Mouse (Mus musculus) embryonic facial prominence, embryonic 11.5 days (tissue): ENCODE data around the gene Srd5a1. TPM values are rescaled to one million over a fixed set of nuclear protein-coding genes. Genes with fewer than 3 reads are reported as not detected.
A peak's percentile ranks its signal among the peaks of the same experiment; 100 is the strongest.

Experiments
- ATAC-seq: fragments of 200-750 bp; cut with Nextera tagmentation; replicated peaks from 2 replicates; pipeline ENCODE4 v1.8.0; 2017; ENCODE audit warnings: low read depth; ENCODE audit not compliant: insufficient number of reproducible peaks, low FRiP score, low TSS enrichment
- DNase-seq: peaks from one replicate; pipeline ENCODE4 v3.0.0-alpha.2; 2015; ENCODE audit warnings: low spot score
- H3K27ac ChIP-seq: fragments of 300-500 bp; sonication (generic); replicated peaks from 2 replicates; pipeline ENCODE4 v1.5.1; 2014; ENCODE audit warnings: mild to moderate bottlenecking, low read depth, low read length, control low read depth
- H3K27me3 ChIP-seq: fragments of 300-500 bp; sonication (generic); 2 replicates; pipeline ENCODE4 v1.6.1; 2014; ENCODE audit warnings: mild to moderate bottlenecking, low read length, moderate library complexity, mixed read lengths; ENCODE audit not compliant: control insufficient read depth, insufficient read depth
- H3K36me3 ChIP-seq: fragments of 300-500 bp; sonication (generic); replicated peaks from 2 replicates; pipeline ENCODE4 v1.6.1; 2014; ENCODE audit warnings: low read depth, mild to moderate bottlenecking, low read length, moderate library complexity, mixed read lengths; ENCODE audit not compliant: control insufficient read depth, insufficient read depth
- H3K4me1 ChIP-seq: fragments of 300-500 bp; sonication (generic); 2 replicates; pipeline ENCODE4 v1.6.1; 2014; ENCODE audit warnings: low read length, mixed read lengths; ENCODE audit not compliant: control insufficient read depth, insufficient read depth
- H3K4me2 ChIP-seq: fragments of 300-500 bp; sonication (generic); 2 replicates; pipeline ENCODE4 v1.6.1; 2014; ENCODE audit warnings: low read depth, mild to moderate bottlenecking, control low read depth, low read length, moderate library complexity
- H3K4me3 ChIP-seq: fragments of 300-500 bp; sonication (generic); 2 replicates; pipeline ENCODE4 v1.5.1; 2014; ENCODE audit warnings: low read depth, low read length, control low read depth
- H3K9ac ChIP-seq: fragments of 300-500 bp; sonication (generic); replicated peaks from 2 replicates; pipeline ENCODE4 v1.6.1; 2014; ENCODE audit warnings: mild to moderate bottlenecking, control low read depth, low read length
- H3K9me3 ChIP-seq: fragments of 300-500 bp; sonication (generic); replicated peaks from 2 replicates; pipeline ENCODE4 v1.6.1; 2016; ENCODE audit warnings: mild to moderate bottlenecking, low read length, inconsistent platforms, mixed read lengths; ENCODE audit not compliant: control insufficient read depth
- WGBS: fragments of 180-500 bp; shearing (Covaris S2); extraction: QIAGEN DNeasy Blood & Tissue Kit; methylation state at CpG from one replicate; pipeline ENCODE4 v1.1.7; 2014; 5-methylcytosine and 5-hydroxymethylcytosine counted together
- polyA plus RNA-seq: library from polyadenylated mRNA; unstranded; fragments of >200 nt; fragmentation: Nextera tagmentation; extraction: Ambion mirVana; gene quantifications from 2 replicates; pipeline ENCODE4 v1.2.1, GENCODE M21; 2014

The Srd5a1 gene
- 20.8 and 21.5 TPM in 2 replicates for polyA plus RNA-seq

GRCm38 (mm10) chr13:69611398-69612174 lies at the start of gene Srd5a1:
Gene Srd5a1, minus strand, starts transcription at chr13:69611442.
- Histone ChIP-seq H3K36me3 (0 out of 2 replicates have a peak, but pooled peaks cover 3% of the 10 kb centered on the region), H3K4me2 (peak within 1 kb of the TSS; percentile 76), H3K27me3 (no peaks in the 10 kb centered on the region), H3K9ac (peak within 1 kb of the TSS; percentile 82), H3K9me3 (no peaks in the 10 kb centered on the region), H3K27ac (no peak within 1 kb of the TSS), H3K4me3 (peak within 1 kb of the TSS; percentile 86), H3K4me1 (no peaks in the 10 kb centered on the region; the same call in 1 of the 2 replicates)
- DNase-seq, result peak; percentile 100
- WGBS, result 1% methylated on average over 69 of the region's 69 CpGs
- ATAC-seq, result peak; percentile 99

- H3K4me2 ChIP-seq, result no peak overlapping the region
These were observed 43.3 kb upstream of the Srd5a1 start for GRCm38 (mm10) chr13:69654508-69654907.

GRCm38 (mm10) chr13:69646481-69646880 lies 35.2 kb upstream of the Srd5a1 start:
- no peaks in the 10 kb centered on the region for H3K4me1 ChIP-seq
- WGBS, result 87% methylated on average over 9 of the region's 9 CpGs

More at GRCm38 (mm10) chr13:69654508-69654907, 43.3 kb upstream of the Srd5a1 start:
- Histone ChIP-seq H3K9me3 (no peaks in the 10 kb centered on the region), H3K4me3 (no peak overlapping the region), H3K36me3 (no peaks in the 10 kb centered on the region), H3K27me3 (no peaks in the 10 kb centered on the region), H3K9ac (no peak overlapping the region), H3K4me1 (no peaks in the 10 kb centered on the region), H3K27ac (no peak overlapping the region)
- ATAC-seq (no peak), DNase-seq (no peak)
- WGBS, result 83% methylated on average over 3 of the region's 3 CpGs

GRCm38 (mm10) chr13:69645694-69646423 lies 34.6 kb upstream of the Srd5a1 start:
- Histone ChIP-seq H3K9ac (no peak overlapping the region), H3K36me3 (no peaks in the 10 kb centered on the region), H3K27me3 (no peaks in the 10 kb centered on the region), H3K4me1 (no peaks in the 10 kb centered on the region), H3K9me3 (no peaks in the 10 kb centered on the region), H3K4me2 (no peak overlapping the region), H3K4me3 (no peak overlapping the region), H3K27ac (no peak overlapping the region)
- ATAC-seq (no peak), DNase-seq (no peak)
- 81% methylated on average over 13 of the region's 13 CpGs for WGBS

More at GRCm38 (mm10) chr13:69646481-69646880, 35.2 kb upstream of the Srd5a1 start:
- no peak for DNase-seq
- H3K36me3 ChIP-seq, result no peaks in the 10 kb centered on the region
- H3K27me3 ChIP-seq, result no peaks in the 10 kb centered on the region
- no peak overlapping the region for H3K4me3 ChIP-seq
- H3K4me2 ChIP-seq, result no peak overlapping the region
- ATAC-seq, result no peak
- H3K9ac ChIP-seq, result no peak overlapping the region
- no peak overlapping the region for H3K27ac ChIP-seq
- H3K9me3 ChIP-seq, result no peaks in the 10 kb centered on the region

GRCm38 (mm10) chr13:69644427-69645166 lies 33.4 kb upstream of the Srd5a1 start:
- Histone ChIP-seq H3K9ac (no peak overlapping the region), H3K36me3 (no peaks in the 10 kb centered on the region), H3K9me3 (no peaks in the 10 kb centered on the region), H3K27me3 (no peaks in the 10 kb centered on the region), H3K4me3 (no peak overlapping the region), H3K27ac (no peak overlapping the region), H3K4me2 (no peak overlapping the region), H3K4me1 (no peaks in the 10 kb centered on the region)
- DNase-seq (no peak), ATAC-seq (no peak)
- 86% methylated on average over 13 of the region's 13 CpGs for WGBS

- WGBS, result 82% methylated on average over 2 of the region's 2 CpGs
- no peak overlapping the region for H3K27ac ChIP-seq
- DNase-seq (no peak), ATAC-seq (no peak)
- H3K36me3 ChIP-seq, result no peaks in the 10 kb centered on the region
- H3K4me1 ChIP-seq, result no peaks in the 10 kb centered on the region
- H3K4me2 ChIP-seq, result no peak overlapping the region
- H3K9ac ChIP-seq, result no peak overlapping the region
- no peaks in the 10 kb centered on the region for H3K9me3 ChIP-seq
- H3K4me3 ChIP-seq, result no peak overlapping the region
- no peaks in the 10 kb centered on the region for H3K27me3 ChIP-seq
These were observed 32.7 kb upstream of the Srd5a1 start for GRCm38 (mm10) chr13:69643937-69644336.

- no peak overlapping the region for H3K4me2 ChIP-seq
- no peaks in the 10 kb centered on the region for H3K36me3 ChIP-seq
- H3K27ac ChIP-seq, result no peak overlapping the region
- H3K4me1 ChIP-seq, result no peaks in the 10 kb centered on the region
- WGBS, result 80% methylated on average over 5 of the region's 5 CpGs
- H3K27me3 ChIP-seq, result no peaks in the 10 kb centered on the region
- DNase-seq (no peak), ATAC-seq (0 out of 2 replicates have a peak, but pooled peaks have one; percentile 22)
- H3K9me3 ChIP-seq, result no peaks in the 10 kb centered on the region
- no peak overlapping the region for H3K4me3 ChIP-seq
- no peak overlapping the region for H3K9ac ChIP-seq
These were observed 31.5 kb upstream of the Srd5a1 start for GRCm38 (mm10) chr13:69642656-69643216.
